In genomic region chr11:96348141-96348928, GRCm38 (mm10) we compare ENCODE assay signal across 9 mouse cellular contexts. TPM values are rescaled to one million over a fixed set of nuclear protein-coding genes. Genes with fewer than 3 reads are reported as not detected.
DNase-seq lines count a peak whose midpoint lies in the region; ATAC-seq and TF ChIP-seq lines count a peak whose summit lies in the region.
"Had no signal": no experiment of that assay in that cellular context is flagged by ENCODE, and none has a peak within 500 bp of the region (broad histone marks: within the 10 kb centered on the region; RNA-seq: fewer than 3 reads in every experiment).

No protein-coding gene starts in this region.

- H3K9ac ChIP-seq in lung, postnatal 0 days (replicated peaks; ENCODE audit: low read depth): no peak overlapping the region
- H3K9ac ChIP-seq in hindbrain, embryonic 15.5 days: peak overlapping the region; percentile 30

- no peak for TF ChIP-seq CTCF in lung, postnatal 0 days (IDR thresholded peaks at IDR 0.05)

- H3K9me3 ChIP-seq in lung, postnatal 0 days (ENCODE audit: low read length): no peaks in the 10 kb centered on the region
- no peaks in the 10 kb centered on the region for H3K9me3 ChIP-seq in hindbrain, embryonic 15.5 days

- ATAC-seq in lung, postnatal 0 days: peak; percentile 16; the same call in 1 of the 2 replicates
- ATAC-seq in hindbrain, embryonic 15.5 days (ENCODE audit: low FRiP score, low read depth): no peak

- peaks cover 3% of the 10 kb centered on the region; the same call in 1 of the 2 replicates for H3K4me1 ChIP-seq in lung, postnatal 0 days (ENCODE audit: insufficient read depth, low read depth, low read length)
- peaks cover 62% of the 10 kb centered on the region for H3K4me1 ChIP-seq in hindbrain, embryonic 15.5 days (replicated peaks)

- peaks cover 25% of the 10 kb centered on the region; the same call in 1 of the 2 replicates for H3K27me3 ChIP-seq in lung, postnatal 0 days (replicated peaks; ENCODE audit: insufficient read depth, low read length)
- peaks cover 21% of the 10 kb centered on the region for H3K27me3 ChIP-seq in hindbrain, embryonic 15.5 days

- DNase-seq in lung, postnatal 0 days (ENCODE audit: low spot score): peak; percentile 89
- no peak for DNase-seq in lung, adult 18-20 months
- peak; percentile 86 to 89 for DNase-seq in kidney, postnatal 36 days
- peak; percentile 44 for DNase-seq in yolk sac, embryonic 10.5 days (ENCODE audit: low spot score)
- DNase-seq in testis, postnatal 14 days (ENCODE audit: low spot score): no peak
- no peak for DNase-seq in left cerebral cortex, adult 8-10 months (ENCODE audit: low spot score in 2 of 2)

- no peaks in the 10 kb centered on the region for H3K36me3 ChIP-seq in lung, postnatal 0 days (ENCODE audit: insufficient read depth, low read length)
- H3K36me3 ChIP-seq in hindbrain, embryonic 15.5 days: no peaks in the 10 kb centered on the region

- H3K4me3 ChIP-seq in lung, postnatal 0 days (ENCODE audit: low read depth, low read length): no peak overlapping the region
- peak overlapping the region; percentile 19; the same call in 1 of the 2 replicates for H3K4me3 ChIP-seq in hindbrain, embryonic 15.5 days

- WGBS in lung, postnatal 0 days: 28% methylated on average over 21 of the region's 21 CpGs
- 4% methylated on average over 21 of the region's 21 CpGs for WGBS in hindbrain, embryonic 15.5 days

- H3K4me2 ChIP-seq in lung, postnatal 0 days (replicated peaks; ENCODE audit: low read depth, low read length): no peak overlapping the region; the same call in 1 of the 2 replicates
- H3K4me2 ChIP-seq in hindbrain, embryonic 15.5 days: peak overlapping the region; percentile 60

- no peak for TF ChIP-seq EP300 in lung, postnatal 0 days (IDR thresholded peaks at IDR 0.05)

- H3K27ac ChIP-seq in lung, postnatal 0 days (ENCODE audit: low read length): peak overlapping the region; percentile 48
- H3K27ac ChIP-seq in hindbrain, embryonic 15.5 days (replicated peaks): peak overlapping the region; percentile 97
- H3K27ac ChIP-seq: macrophage had no signal

RNA-seq across cellular contexts. Expression of gene Hoxb2, which starts 2.0 kb away (rescaled TPM):
- 16.5 and 16.9 TPM in 2 replicates for polyA plus RNA-seq in lung, postnatal 0 days (2015; fragmentation: Nextera tagmentation; extraction: Ambion mirVana)
- 26.8 and 32.9 TPM in 2 replicates for polyA plus RNA-seq in hindbrain, embryonic 15.5 days (2015; fragmentation: Nextera tagmentation; extraction: Ambion mirVana)
- total RNA-seq in left cerebral cortex, adult 8-10 months (2022): not detected
- polyA plus RNA-seq: macrophage had no signal

RNA-seq across cellular contexts. Expression of gene Hoxb1, which starts 17.2 kb away (rescaled TPM):
- polyA plus RNA-seq in lung, postnatal 0 days (2015; fragmentation: Nextera tagmentation; extraction: Ambion mirVana): not detected in 2 replicates
- polyA plus RNA-seq in hindbrain, embryonic 15.5 days (2015; fragmentation: Nextera tagmentation; extraction: Ambion mirVana): 0.30 and 0.52 TPM in 2 replicates
- not detected for total RNA-seq in left cerebral cortex, adult 8-10 months (2022)
- polyA plus RNA-seq: macrophage; thymus, postnatal 0 days had no signal

RNA-seq across cellular contexts. Expression of gene Hoxb3, which starts 25.2 kb away (rescaled TPM):
- 1.5 and 2.2 TPM in 2 replicates for polyA plus RNA-seq in lung, postnatal 0 days (2015; fragmentation: Nextera tagmentation; extraction: Ambion mirVana)
- polyA plus RNA-seq in hindbrain, embryonic 15.5 days (2015; fragmentation: Nextera tagmentation; extraction: Ambion mirVana): 12.8 and 13.2 TPM in 2 replicates
- not detected for total RNA-seq in left cerebral cortex, adult 8-10 months (2022)

RNA-seq across cellular contexts. Expression of gene Hoxb4, which starts 30.3 kb away (rescaled TPM):
- polyA plus RNA-seq in lung, postnatal 0 days (2015; fragmentation: Nextera tagmentation; extraction: Ambion mirVana): 2.6 and 3.0 TPM in 2 replicates
- 3.5 and 3.8 TPM in 2 replicates for polyA plus RNA-seq in hindbrain, embryonic 15.5 days (2015; fragmentation: Nextera tagmentation; extraction: Ambion mirVana)
- under 1 TPM in 1 of 4 experiments, not detected in 3; 0.11 TPM for total RNA-seq in left cerebral cortex, adult 8-10 months (2022)

RNA-seq across cellular contexts. Expression of gene Hoxb5, which starts 45.2 kb away (rescaled TPM):
- 16.8 and 17.3 TPM in 2 replicates for polyA plus RNA-seq in lung, postnatal 0 days (2015; fragmentation: Nextera tagmentation; extraction: Ambion mirVana)
- 115 and 140 TPM in 2 replicates for polyA plus RNA-seq in hindbrain, embryonic 15.5 days (2015; fragmentation: Nextera tagmentation; extraction: Ambion mirVana)
- total RNA-seq in left cerebral cortex, adult 8-10 months (2022): not detected
- polyA plus RNA-seq: macrophage had no signal

Comparison
In these comparisons a context has a peak if more than half of its experiments do, and no peak if none do; other contexts are left out.
1. DNase-seq: peak in lung, postnatal 0 days (single experiment), kidney, postnatal 36 days (2 of 2) and yolk sac, embryonic 10.5 days (single experiment); none in lung, adult 18-20 months (0 of 2), testis, postnatal 14 days (single experiment) and left cerebral cortex, adult 8-10 months (0 of 2).